Mouse (Mus musculus): ENCODE measurements around the gene C5ar1.
"Not testable (repeated sequence)": the region's sequence is repeated elsewhere in the genome, so short reads cannot be mapped to it uniquely, and the experiment has no call there.

The C5ar1 gene

DNA sequence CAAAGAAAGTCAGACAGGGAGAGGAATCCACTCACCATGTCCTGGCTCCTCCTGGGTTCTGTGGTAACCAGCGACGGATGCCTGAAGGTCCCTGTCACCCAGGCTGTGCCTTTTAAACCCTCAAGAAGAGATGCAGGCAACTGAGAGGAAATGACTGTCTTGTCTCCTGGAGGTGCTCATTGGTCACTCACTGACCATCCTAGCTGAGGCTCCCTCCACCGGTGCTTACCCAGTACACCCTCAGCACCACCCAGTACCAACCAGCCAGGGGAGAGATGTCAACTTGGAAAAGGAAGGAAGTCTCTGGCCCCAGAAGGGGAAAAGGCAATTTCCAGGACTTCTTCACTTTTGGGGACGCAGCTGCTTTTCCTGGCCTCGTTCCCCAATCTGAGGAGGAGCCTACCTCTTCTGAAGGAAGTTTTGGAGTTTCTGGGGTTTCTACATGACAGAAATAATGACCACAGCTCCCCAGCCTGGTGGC lies at the start of gene C5ar1:
Gene C5ar1 (minus strand): TSS at position 431 of the 481 bp plus-strand sequence.
- in situ Hi-C loops (cut with MboI; ENCODE audit: low sequenced_read_pairs): no loop called here

DNA sequence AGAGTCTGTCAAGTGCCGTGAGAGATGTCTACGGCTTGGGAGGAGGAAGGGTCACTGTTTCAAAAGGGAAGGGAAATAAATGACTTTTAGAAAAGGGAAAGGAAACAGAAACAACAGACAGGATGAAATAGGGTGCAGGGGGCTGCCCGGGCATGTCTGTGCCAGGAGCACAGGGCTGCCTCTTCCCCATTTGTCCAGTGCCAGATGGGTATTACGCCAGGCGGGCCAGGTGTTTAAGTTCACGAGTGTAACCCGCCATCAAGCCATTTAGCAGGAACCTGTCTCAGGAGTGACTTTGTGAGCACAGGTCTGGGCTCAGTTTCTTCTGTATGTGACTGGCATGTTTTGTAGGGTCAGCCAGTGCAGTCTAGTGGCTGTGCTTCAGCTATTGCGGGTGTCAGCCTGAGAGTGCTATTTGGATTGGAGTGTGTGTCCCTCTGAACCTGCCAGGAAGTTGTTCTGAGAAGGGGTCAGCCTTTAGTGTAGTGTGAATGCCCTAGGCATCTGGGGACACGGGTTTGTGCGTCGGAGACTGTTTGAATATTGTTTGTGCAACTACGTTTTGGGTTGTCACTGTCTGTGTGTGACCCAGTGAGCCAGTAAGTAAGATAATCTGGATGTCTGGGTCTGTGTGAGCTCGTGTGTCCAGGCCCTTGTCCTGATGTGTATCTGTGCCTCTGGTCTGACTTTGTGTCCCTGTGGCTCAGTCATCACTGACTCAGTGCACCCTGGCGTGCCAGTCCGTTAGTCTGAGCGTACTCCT lies 49.4 kb upstream of the C5ar1 start:
- in situ Hi-C loops (cut with MboI; ENCODE audit: low sequenced_read_pairs): no loop called here

DNA sequence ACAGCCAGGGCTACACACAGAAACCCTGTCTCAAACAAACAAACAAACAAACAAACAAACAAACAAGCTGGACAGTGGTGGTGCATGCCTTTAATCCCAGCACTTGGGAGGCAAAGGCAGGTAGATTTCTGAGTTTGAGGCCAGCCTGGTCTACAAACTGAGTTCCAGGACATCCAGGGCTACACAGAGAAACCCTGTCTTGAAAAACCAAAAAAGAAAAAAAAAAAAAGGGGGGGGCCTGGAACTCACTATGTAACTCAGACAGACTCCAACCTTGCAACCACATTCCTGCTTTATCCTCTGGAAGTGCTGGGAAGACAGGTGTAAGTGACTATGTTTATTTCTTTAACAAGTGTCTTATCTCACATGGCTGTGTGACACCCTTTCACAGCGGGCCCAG lies 48.8 kb upstream of the C5ar1 start, which contains the start of gene Bbc3:
Gene Bbc3 (plus strand): TSS at position 301 of the 400 bp plus-strand sequence.
- in situ Hi-C loops (cut with MboI; ENCODE audit: low sequenced_read_pairs): not testable (repeated sequence)

DNA sequence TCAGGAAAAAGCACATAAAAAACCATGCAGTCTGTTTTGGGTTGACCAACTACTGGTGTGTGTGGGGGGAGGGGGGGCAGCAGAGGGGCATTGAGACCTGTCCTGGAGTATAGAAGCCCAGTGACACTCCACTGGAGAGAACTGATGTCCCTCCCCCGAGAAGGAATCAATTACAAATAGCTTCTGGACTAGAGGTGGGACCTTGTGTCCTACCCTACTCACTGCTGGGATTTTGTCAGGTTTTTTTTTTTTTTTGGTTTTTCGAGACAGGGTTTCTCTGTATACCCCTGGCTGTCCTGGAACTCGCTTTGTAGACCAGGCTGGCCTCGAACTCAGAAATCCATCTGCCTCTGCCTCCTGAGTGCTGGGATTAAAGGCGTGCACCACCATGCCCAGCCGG lies 47.8 kb upstream of the C5ar1 start:
- in situ Hi-C loops (cut with MboI; ENCODE audit: low sequenced_read_pairs): not testable (repeated sequence)

GRCm38 (mm10) chr7:16299419-16300035 lies 40.2 kb upstream of the C5ar1 start:
- in situ Hi-C loops (cut with MboI; ENCODE audit: low sequenced_read_pairs): no loop called here

DNA sequence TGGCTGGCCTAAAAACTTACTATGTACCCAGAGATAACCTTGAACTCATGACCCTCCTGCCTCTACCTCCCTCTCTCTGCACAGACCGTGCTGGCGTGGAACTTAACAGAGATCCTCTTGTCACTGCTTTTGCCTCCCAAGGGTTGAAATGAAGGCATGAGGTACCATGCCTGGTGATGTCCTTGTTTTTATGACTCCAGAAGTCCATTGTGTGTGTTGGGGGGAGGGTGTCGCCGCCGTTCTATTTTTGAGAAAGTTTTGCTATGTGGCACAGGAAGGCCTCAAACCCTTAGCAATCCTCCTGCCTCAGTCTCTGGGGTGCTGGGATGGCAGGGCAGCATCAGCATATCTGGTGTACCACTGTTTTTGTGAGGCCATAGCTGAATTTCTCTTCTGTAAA lies 39.6 kb upstream of the C5ar1 start:
- in situ Hi-C loops (cut with MboI; ENCODE audit: low sequenced_read_pairs): no loop called here

DNA sequence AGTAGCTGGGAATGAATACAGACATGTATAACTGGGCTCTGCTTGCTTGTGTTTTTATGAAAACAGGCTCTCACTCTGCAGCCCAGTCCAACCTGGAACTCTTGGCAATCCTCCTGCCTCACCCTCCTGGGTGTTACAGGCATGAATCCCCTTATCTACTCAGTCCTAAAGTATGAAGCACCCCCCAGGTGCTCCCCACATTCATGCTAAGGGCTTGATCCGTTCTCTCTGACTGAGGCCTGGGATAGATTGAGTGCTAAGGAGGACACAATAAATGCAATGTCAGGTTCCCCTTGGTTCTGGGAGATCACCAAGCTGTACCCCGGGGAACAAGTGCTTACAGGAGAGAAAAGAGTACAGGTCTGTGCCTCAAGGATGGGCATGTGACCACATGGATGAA lies 38.3 kb upstream of the C5ar1 start:
- in situ Hi-C loops (cut with MboI; ENCODE audit: low sequenced_read_pairs): no loop called here

DNA sequence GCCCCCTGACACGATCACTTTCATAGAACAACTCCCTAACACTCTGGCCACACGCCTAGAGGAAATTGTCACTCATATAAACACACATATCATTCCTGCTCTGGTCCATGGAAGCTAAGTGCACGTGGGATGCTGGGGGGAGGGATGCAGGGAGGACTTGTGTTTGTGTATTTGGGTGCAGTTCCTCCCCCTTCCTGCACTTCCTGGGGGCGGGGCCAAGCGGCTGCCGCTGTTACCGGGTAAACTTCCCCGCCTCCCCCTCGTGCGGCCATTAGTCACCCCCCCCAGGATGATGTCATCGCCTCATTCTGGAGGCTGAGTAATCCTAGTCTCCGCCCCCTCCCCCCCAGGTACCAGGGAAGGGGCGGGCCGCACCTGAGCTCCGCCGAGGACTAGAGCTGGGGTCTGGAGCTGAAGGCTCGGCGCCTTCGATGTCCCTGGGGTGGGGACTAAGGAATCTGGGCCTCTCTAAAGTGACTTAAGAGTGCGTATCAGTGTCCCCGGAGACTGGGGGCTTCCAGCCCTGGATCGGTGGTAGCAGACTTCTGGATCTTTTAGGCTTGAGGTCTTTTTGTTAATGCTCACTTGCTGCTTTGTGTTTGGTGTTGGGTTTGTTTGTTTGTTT lies 37.5 kb upstream of the C5ar1 start:
- in situ Hi-C loops (cut with MboI; ENCODE audit: low sequenced_read_pairs): no loop called here

- in situ Hi-C loops (cut with MboI; ENCODE audit: low sequenced_read_pairs): no loop called here
These were observed 36.8 kb upstream of the C5ar1 start for GRCm38 (mm10) chr7:16296146-16296545.

- in situ Hi-C loops (cut with MboI; ENCODE audit: low sequenced_read_pairs): no loop called here
These were observed 36.1 kb upstream of the C5ar1 start for GRCm38 (mm10) chr7:16295321-16295900.

DNA sequence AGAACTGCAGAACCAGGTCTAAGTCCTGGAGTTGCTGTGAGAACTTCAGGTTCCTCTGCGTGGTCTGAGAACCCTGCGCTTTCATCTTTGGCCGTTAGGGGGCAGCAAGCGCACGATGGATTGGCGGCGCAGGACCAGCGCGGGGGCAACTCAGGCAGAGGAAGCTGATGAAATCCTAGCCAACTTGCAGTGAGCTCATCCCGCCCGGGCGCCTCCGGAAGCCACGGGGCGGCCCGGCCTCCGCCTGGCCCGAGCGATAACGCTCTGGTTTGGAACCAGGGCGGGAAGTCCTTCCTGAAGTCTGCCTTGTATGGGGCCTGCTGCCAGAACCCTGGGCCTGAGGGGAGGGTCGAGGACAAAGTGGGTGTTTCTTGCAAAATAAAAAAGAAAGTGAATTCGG lies 35.5 kb upstream of the C5ar1 start:
- in situ Hi-C loops (cut with MboI; ENCODE audit: low sequenced_read_pairs): no loop called here

DNA sequence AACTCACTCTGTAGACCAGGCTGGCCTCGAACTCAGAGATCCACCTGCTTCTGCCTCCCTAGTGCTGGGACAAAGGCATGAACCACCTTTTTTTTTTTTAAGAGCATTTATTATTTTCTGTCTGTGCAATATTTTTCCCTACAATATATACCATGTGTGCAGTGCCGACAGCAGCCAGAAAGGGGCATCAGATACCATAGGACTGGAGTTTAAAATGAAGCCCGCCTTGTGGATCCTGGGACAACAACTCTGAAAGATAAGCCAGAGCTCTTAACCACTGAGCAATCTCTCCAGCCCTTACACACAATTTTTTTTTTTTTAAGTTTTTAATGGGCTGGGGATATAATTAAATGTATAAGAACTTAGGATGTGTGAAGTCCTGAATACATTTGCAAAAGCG lies 35.0 kb upstream of the C5ar1 start:
- in situ Hi-C loops (cut with MboI; ENCODE audit: low sequenced_read_pairs): no loop called here

DNA sequence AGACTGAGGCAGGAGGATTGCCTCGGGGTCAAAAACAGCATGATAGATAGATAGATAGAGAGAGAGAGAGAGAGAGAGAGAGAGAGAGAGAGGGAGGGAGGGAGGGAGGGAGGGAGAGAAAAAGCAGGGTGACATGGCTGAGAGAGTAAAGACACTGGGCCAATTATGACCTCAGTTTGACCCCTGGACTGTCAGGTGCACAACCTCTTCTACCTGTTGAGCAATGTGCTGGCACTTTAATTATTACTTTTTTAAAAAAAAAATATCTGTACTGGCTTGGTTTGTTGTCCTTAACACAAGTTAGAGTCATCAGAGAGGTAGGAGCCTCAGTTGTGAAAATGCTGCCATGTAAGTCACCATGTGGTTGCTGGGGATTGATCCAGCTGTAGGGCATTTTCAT lies 28.5 kb upstream of the C5ar1 start:
- in situ Hi-C loops (cut with MboI; ENCODE audit: low sequenced_read_pairs): no loop called here

GRCm38 (mm10) chr7:16287016-16287415 lies 27.7 kb upstream of the C5ar1 start:
- in situ Hi-C loops (cut with MboI; ENCODE audit: low sequenced_read_pairs): no loop called here

DNA sequence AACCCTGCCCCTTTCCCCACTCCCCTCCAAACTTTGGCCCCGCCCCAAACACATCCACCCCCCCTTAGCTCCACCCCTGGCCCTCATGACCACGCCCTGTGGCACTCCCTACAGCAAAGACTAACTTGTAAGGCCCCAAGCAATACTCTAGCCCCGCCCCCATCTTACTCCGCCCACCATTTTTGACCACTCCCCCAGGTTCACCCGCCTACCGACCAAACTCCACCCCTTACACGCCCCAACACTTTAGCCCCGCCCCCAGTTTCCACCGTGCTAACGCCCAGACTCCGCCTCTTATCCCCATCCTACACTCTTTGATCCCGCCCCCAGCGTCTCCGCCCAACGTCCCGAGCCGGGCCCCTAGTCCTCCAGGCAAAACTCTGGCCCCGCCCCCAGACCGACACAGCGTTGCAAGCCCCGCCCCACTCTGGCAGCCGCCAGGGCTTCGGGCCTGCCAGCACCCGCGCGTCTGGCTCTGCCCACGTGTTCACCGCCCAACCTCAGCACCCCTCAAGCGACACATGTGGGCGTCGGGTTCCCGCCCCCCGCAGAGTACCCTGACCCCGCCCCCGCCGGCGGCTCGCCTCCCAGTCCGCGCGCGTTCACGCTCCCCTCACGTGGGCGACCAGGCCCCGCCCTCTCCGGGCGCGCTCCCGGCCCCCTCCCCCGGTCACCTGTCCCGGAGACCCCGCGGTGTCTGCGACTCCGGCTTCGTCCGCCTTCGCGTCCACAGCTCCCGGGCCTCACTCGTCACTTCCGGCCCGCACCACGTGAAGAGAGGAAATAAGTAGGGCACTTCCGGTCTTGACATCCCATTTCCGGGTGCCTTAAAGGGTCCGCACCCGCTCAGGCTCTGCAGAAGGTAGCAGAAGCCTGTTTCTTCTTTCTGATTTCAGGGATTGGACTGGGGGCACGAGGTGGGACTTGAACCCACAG lies 27.0 kb upstream of the C5ar1 start, which contains the start of gene Ccdc9:
Gene Ccdc9 (minus strand): TSS at position 770 of the 936 bp plus-strand sequence.
- in situ Hi-C loops (cut with MboI; ENCODE audit: low sequenced_read_pairs): no loop called here

GRCm38 (mm10) chr7:16285450-16286025 lies 26.2 kb upstream of the C5ar1 start:
- in situ Hi-C loops (cut with MboI; ENCODE audit: low sequenced_read_pairs): no loop called here

DNA sequence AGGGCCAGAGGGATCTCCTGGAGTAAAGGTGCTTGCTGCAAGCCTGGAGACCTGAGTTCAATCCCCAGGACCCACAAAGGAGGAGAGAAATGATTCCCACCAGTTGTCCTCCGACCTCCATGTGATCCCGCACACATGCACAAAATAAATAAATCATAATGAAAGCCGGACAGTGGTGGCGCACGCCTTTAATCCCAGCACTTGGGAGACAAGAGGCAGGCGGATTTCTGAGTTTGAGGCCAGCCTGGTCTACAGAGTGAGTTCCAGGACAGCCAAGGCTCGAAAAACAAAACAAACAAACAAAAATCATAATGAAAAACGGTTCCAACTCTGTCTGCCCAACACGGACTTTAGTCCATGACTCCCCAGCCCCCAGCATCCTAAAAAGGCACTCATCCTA lies 25.6 kb upstream of the C5ar1 start:
- in situ Hi-C loops (cut with MboI; ENCODE audit: low sequenced_read_pairs): no loop called here

DNA sequence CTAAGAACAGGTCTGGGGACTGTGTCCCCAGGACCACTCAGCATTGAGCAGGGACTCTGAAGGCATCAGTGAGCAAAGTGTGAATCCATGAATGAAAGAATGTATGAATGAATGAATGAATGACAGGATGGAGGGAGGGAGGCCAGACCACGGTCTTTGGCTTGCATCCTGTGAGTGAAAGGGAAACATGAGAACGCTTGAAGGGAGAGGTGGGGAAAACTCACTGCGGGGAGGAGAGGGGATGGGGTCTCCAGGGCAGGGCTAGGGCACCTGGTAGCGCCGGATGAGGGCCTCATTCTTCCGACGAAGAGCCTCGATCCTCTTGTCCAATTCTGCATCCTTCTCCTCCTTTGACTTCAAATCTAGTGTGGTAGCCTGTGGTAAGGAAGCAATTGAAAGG lies 24.7 kb upstream of the C5ar1 start:
- in situ Hi-C loops (cut with MboI; ENCODE audit: low sequenced_read_pairs): no loop called here

DNA sequence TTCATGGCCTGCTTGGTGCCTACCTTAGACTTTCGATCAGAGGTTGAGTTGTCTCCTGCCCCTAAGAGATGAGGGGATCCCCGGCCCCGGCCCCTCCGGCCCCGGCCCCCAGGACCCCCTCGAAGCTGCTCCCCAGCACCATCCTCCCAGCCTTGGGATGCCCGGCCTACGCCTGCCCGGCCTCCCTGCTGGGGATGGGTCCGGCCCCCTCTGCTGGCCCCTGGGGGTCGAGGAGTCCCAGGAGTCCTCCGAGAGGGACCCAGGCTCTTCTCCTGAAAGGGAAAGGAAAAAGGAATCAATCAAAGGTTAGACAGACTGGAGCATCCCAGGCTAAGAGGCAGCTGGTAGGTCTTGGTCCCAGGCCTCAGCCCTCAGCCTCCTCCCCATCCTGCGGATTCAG lies 23.0 kb upstream of the C5ar1 start:
- in situ Hi-C loops (cut with MboI; ENCODE audit: low sequenced_read_pairs): no loop called here

GRCm38 (mm10) chr7:16280721-16281120 lies 21.4 kb upstream of the C5ar1 start:
- in situ Hi-C loops (cut with MboI; ENCODE audit: low sequenced_read_pairs): no loop called here

All from CH12F3 (cell line).